24 mouse cellular contexts compared by ENCODE assay signal in genomic region chr5:131546414-131546813, GRCm38 (mm10).
"Had no signal": no experiment of that assay in that cellular context is flagged by ENCODE, and none has a peak within 500 bp of the region (broad histone marks: within the 10 kb centered on the region; RNA-seq: fewer than 3 reads in every experiment).

No protein-coding gene starts in this region.

- DNase-seq: kidney, adult 9 months; kidney, postnatal 14 days; kidney, postnatal 4 days; layer of hippocampus, adult 9-11 months; liver; lung, adult 18-20 months; lung, postnatal 10 days; lung, postnatal 36 days; retina, postnatal 1 day; right cerebral cortex, postnatal 25 days; spleen, adult 18-20 months; thymus, postnatal 25 days had no signal

- ATAC-seq: liver, embryonic 12.5 days; midbrain, embryonic 13.5 days; midbrain, embryonic 16.5 days had no signal

- H3K4me2 ChIP-seq: limb, embryonic 12.5 days; liver, embryonic 12.5 days; liver, embryonic 15.5 days; lung, embryonic 15.5 days; midbrain, embryonic 13.5 days; neural tube, embryonic 13.5 days; stomach, embryonic 15.5 days had no signal

- H3K9me3 ChIP-seq: liver, embryonic 12.5 days; liver, embryonic 15.5 days; lung, embryonic 15.5 days; midbrain, embryonic 13.5 days; neural tube, embryonic 13.5 days; stomach, embryonic 15.5 days had no signal

- H3K27me3 ChIP-seq: liver, embryonic 12.5 days; liver, embryonic 15.5 days; stomach, embryonic 15.5 days had no signal

- H3K36me3 ChIP-seq: limb, embryonic 12.5 days; liver, embryonic 12.5 days; liver, embryonic 15.5 days; lung, embryonic 15.5 days; midbrain, embryonic 10.5 days; neural tube, embryonic 13.5 days; stomach, embryonic 15.5 days had no signal

- H3K4me1 ChIP-seq: liver, embryonic 12.5 days; liver, embryonic 15.5 days; megakaryocyte, embryonic 14.5 days; stomach, embryonic 15.5 days had no signal

- H3K9ac ChIP-seq: limb, embryonic 12.5 days; liver, embryonic 12.5 days; liver, embryonic 15.5 days; lung, embryonic 15.5 days; midbrain, embryonic 13.5 days; neural tube, embryonic 13.5 days; stomach, embryonic 15.5 days had no signal

- H3K4me3 ChIP-seq: left cerebral cortex, adult 2 months; limb, embryonic 12.5 days; liver, embryonic 12.5 days; liver, embryonic 15.5 days; lung, embryonic 15.5 days; megakaryocyte, embryonic 14.5 days; midbrain, embryonic 10.5 days; midbrain, embryonic 13.5 days; myocyte; neural tube, embryonic 13.5 days; stomach, embryonic 15.5 days had no signal

- H3K27ac ChIP-seq: left cerebral cortex, adult 2 months; limb, embryonic 12.5 days; liver, embryonic 12.5 days; liver, embryonic 15.5 days; lung, embryonic 15.5 days; midbrain, embryonic 10.5 days; midbrain, embryonic 13.5 days; neural tube, embryonic 13.5 days; stomach, embryonic 15.5 days had no signal
